9 mouse cellular contexts compared by ENCODE assay signal in the genomic region with DNA sequence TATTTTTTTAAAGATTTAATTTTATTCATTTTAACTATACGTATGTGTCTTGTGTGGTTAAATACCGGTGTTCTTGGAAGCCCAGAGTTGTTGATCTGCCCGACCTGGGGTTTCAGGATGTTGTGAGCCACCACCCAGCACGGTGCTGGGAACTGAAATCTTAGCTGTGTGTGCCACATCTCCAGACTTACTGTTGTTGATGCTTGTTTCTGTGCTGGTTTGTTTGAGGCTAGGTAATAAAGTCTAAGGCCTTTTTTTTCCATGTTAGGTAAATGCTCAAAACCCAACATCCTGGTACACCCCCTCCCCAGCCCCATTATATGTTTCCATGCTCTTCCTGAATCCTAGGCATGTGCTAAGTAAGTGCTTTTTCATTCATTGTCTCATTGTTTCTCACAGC. TPM values are rescaled to one million over a fixed set of nuclear protein-coding genes. Genes with fewer than 3 reads are reported as not detected.
DNase-seq lines count a peak whose midpoint lies in the region; ATAC-seq and TF ChIP-seq lines count a peak whose summit lies in the region.
"Had no signal": no experiment of that assay in that cellular context is flagged by ENCODE, and none has a peak within 500 bp of the region (broad histone marks: within the 10 kb centered on the region; RNA-seq: fewer than 3 reads in every experiment).

No protein-coding gene starts in this region.

- no peaks in the 10 kb centered on the region for H3K36me3 ChIP-seq in kidney, embryonic 15.5 days
- no peaks in the 10 kb centered on the region for H3K36me3 ChIP-seq in embryonic facial prominence, embryonic 10.5 days (replicated peaks)
- H3K36me3 ChIP-seq in midbrain, postnatal 0 days (ENCODE audit: insufficient read depth, low read length) = no peaks in the 10 kb centered on the region

- DNase-seq in kidney, adult 8-10 months = no peak
- DNase-seq in embryonic facial prominence, embryonic 10.5 days (ENCODE audit: low spot score) = peak; percentile 12
- DNase-seq in induced T-regulatory cell, adult 2 months (ENCODE audit: low read depth) = peak; percentile 70
- no peak for DNase-seq in midbrain, postnatal 0 days (ENCODE audit: low spot score)
- DNase-seq in adrenal gland, postnatal 10 days = no peak
- no peak for DNase-seq in c-Kit-positive CD71-positive TER-119-positive erythroid progenitor cells, embryonic 14.5 days (ENCODE audit: low spot score)

- WGBS in kidney, embryonic 15.5 days = 64% methylated on average over 4 of the region's 4 CpGs
- 51% methylated on average over 4 of the region's 4 CpGs for WGBS in embryonic facial prominence, embryonic 10.5 days
- 53% methylated on average over 4 of the region's 4 CpGs for WGBS in midbrain, postnatal 0 days

- no peak overlapping the region for H3K9ac ChIP-seq in kidney, embryonic 15.5 days
- H3K9ac ChIP-seq in midbrain, postnatal 0 days (replicated peaks; ENCODE audit: low read length, poor library complexity, severe bottlenecking) = 0 out of 2 replicates have a peak overlapping the region, but pooled peaks have one; percentile 48

- TF ChIP-seq CTCF in midbrain, postnatal 0 days (IDR thresholded peaks at IDR 0.05) = no peak

- peaks cover 18% of the 10 kb centered on the region for H3K4me1 ChIP-seq in kidney, embryonic 15.5 days
- peaks cover 38% of the 10 kb centered on the region for H3K4me1 ChIP-seq in embryonic facial prominence, embryonic 10.5 days
- H3K4me1 ChIP-seq in midbrain, postnatal 0 days (ENCODE audit: insufficient read depth, low read length) = no peaks in the 10 kb centered on the region

- H3K4me2 ChIP-seq in kidney, embryonic 15.5 days = peak overlapping the region; percentile 86; the same call in 1 of the 2 replicates
- peak overlapping the region; percentile 91; the same call in 1 of the 2 replicates for H3K4me2 ChIP-seq in midbrain, postnatal 0 days (ENCODE audit: low read depth, low read length, poor library complexity, severe bottlenecking)

- no peaks in the 10 kb centered on the region for H3K27me3 ChIP-seq in kidney, embryonic 15.5 days
- no peaks in the 10 kb centered on the region for H3K27me3 ChIP-seq in embryonic facial prominence, embryonic 10.5 days (replicated peaks; ENCODE audit: low read depth, poor library complexity, severe bottlenecking)
- H3K27me3 ChIP-seq in midbrain, postnatal 0 days (ENCODE audit: insufficient read depth, low read length) = no peaks in the 10 kb centered on the region
- H3K27me3 ChIP-seq: Patski had no signal

- ATAC-seq in kidney, embryonic 15.5 days (replicated peaks; ENCODE audit: low FRiP score) = no peak
- ATAC-seq in midbrain, postnatal 0 days (ENCODE audit: low FRiP score) = no peak
- ATAC-seq in monocyte, adult 5-6 weeks (replicated peaks; ENCODE audit: insufficient number of reproducible peaks, low FRiP score, low TSS enrichment, poor library complexity, severe bottlenecking) = no peak

- no peak overlapping the region for H3K4me3 ChIP-seq in kidney, embryonic 15.5 days (replicated peaks)
- H3K4me3 ChIP-seq in embryonic facial prominence, embryonic 10.5 days = peak overlapping the region; percentile 93
- H3K4me3 ChIP-seq in midbrain, postnatal 0 days (ENCODE audit: low read depth, low read length) = peak overlapping the region; percentile 88

- H3K27ac ChIP-seq in kidney, embryonic 15.5 days = peak overlapping the region; percentile 84
- peak overlapping the region; percentile 98 for H3K27ac ChIP-seq in embryonic facial prominence, embryonic 10.5 days (replicated peaks)
- 0 out of 2 replicates have a peak overlapping the region, but pooled peaks have one; percentile 48 for H3K27ac ChIP-seq in midbrain, postnatal 0 days (ENCODE audit: low read depth, low read length)

- H3K9me3 ChIP-seq in kidney, embryonic 15.5 days (replicated peaks) = no peaks in the 10 kb centered on the region
- H3K9me3 ChIP-seq in embryonic facial prominence, embryonic 10.5 days = no peaks in the 10 kb centered on the region
- H3K9me3 ChIP-seq in midbrain, postnatal 0 days (ENCODE audit: low read length) = no peaks in the 10 kb centered on the region

RNA-seq across cellular contexts. Expression of gene P4ha1, which starts 0.8 kb away (rescaled TPM):
- polyA plus RNA-seq in kidney, embryonic 15.5 days (2015; fragmentation: Nextera tagmentation; extraction: Ambion mirVana) = 68.4 TPM in 2 replicates
- polyA plus RNA-seq in embryonic facial prominence, embryonic 10.5 days (2016; fragmentation: Nextera tagmentation; extraction: Ambion mirVana) = 49.3 and 55.7 TPM in 2 replicates
- total RNA-seq in midbrain, postnatal 0 days (2014; rRNA removed) = 21.3 and 25.9 TPM in 2 replicates
- 12.8 and 14.2 TPM in 2 replicates for polyA plus RNA-seq in midbrain, postnatal 0 days (2015; fragmentation: Nextera tagmentation; extraction: Ambion mirVana)
- 55.0 to 101 TPM (median 84.1 TPM) in 3 replicates for total RNA-seq in monocyte, adult 5-6 weeks (2017)
- total RNA-seq in adrenal gland, postnatal 10 days (2021) = 10 to 100 TPM; 22.1 to 25.3 TPM

Comparison
In these comparisons a context has a peak if more than half of its experiments do, and no peak if none do; other contexts are left out.
1. H3K27ac ChIP-seq: peak in every context shown above with its lines; median percentile 98 in embryonic facial prominence, embryonic 10.5 days; 84 in kidney, embryonic 15.5 days; 48 in midbrain, postnatal 0 days.
2. DNase-seq: peak in embryonic facial prominence, embryonic 10.5 days (single experiment) and induced T-regulatory cell, adult 2 months (single experiment); none in kidney, adult 8-10 months (0 of 2), midbrain, postnatal 0 days (single experiment), adrenal gland, postnatal 10 days (single experiment) and c-Kit-positive CD71-positive TER-119-positive erythroid progenitor cells, embryonic 14.5 days (single experiment).